Mouse (Mus musculus) left cerebral cortex, adult 8-10 months (tissue): ENCODE results near the gene Dus2. TPM values are rescaled to one million over a fixed set of nuclear protein-coding genes. Genes with fewer than 3 reads are reported as not detected.
"Not testable (repeated sequence)": the region's sequence is repeated elsewhere in the genome, so short reads cannot be mapped to it uniquely, and the experiment has no call there.

Experiments
- DNase-seq, 2 experiments: peaks; one replicate each; pipeline ENCODE4 v3.0.0; 2022; ENCODE audit warnings: low spot score in 2 of 2
- total RNA-seq, 4 experiments: library from RNA; stranded (reverse); gene quantifications; 2 replicates each; pipeline ENCODE4 v1.2.4; 2022

Dus2 gene
- total RNA-seq, 4 experiments from 2014 or later = 18.0 to 23.1 (median 20.5) TPM

- DNase-seq = no peak
Measured at GRCm38 (mm10) chr8:105988546-105988945, 2.6 kb upstream of the Dus2 start.

GRCm38 (mm10) chr8:105991546-105991945 is 409 bp downstream of the Dus2 start:
- no peak for DNase-seq

- DNase-seq = no peak
Measured at GRCm38 (mm10) chr8:105992499-105992898, 1.4 kb downstream of the Dus2 start.

- DNase-seq = no peak
Measured at GRCm38 (mm10) chr8:105993226-105993625, 2.1 kb downstream of the Dus2 start.

GRCm38 (mm10) chr8:105996359-105996758 is 5.2 kb downstream of the Dus2 start:
- no peak for DNase-seq

GRCm38 (mm10) chr8:105998971-105999370 is 7.8 kb downstream of the Dus2 start:
- DNase-seq = no peak

- DNase-seq = no peak
Measured at GRCm38 (mm10) chr8:106001908-106002307, 10.8 kb downstream of the Dus2 start.

GRCm38 (mm10) chr8:106004538-106005207 is 13.5 kb downstream of the Dus2 start:
- DNase-seq = no peak

GRCm38 (mm10) chr8:106005875-106006274 is 14.7 kb downstream of the Dus2 start, which contains the start of gene Dpep2nb:
Gene Dpep2nb, minus strand, starts transcription at chr8:106005975.
- DNase-seq = no peak

- no peak for DNase-seq
Measured at GRCm38 (mm10) chr8:106006413-106006812, 15.3 kb downstream of the Dus2 start.

GRCm38 (mm10) chr8:106007135-106007534 is 16.0 kb downstream of the Dus2 start:
- no peak for DNase-seq

GRCm38 (mm10) chr8:106007891-106008290 is 16.8 kb downstream of the Dus2 start:
- not testable (repeated sequence) for DNase-seq

GRCm38 (mm10) chr8:106010748-106011642 is 19.9 kb downstream of the Dus2 start:
- DNase-seq = peak; percentile 89 to 94

GRCm38 (mm10) chr8:106011643-106011986 is 20.5 kb downstream of the Dus2 start, which contains the start of gene Ddx28:
Gene Ddx28, minus strand, starts transcription at chr8:106011882.
- DNase-seq = no peak

- DNase-seq = not testable (repeated sequence)
Measured at GRCm38 (mm10) chr8:106012203-106012602, 21.1 kb downstream of the Dus2 start.

GRCm38 (mm10) chr8:106016284-106016683 is 25.1 kb downstream of the Dus2 start:
- DNase-seq = no peak

GRCm38 (mm10) chr8:106017130-106017529 is 26.0 kb downstream of the Dus2 start:
- DNase-seq = no peak

- no peak for DNase-seq
Measured at GRCm38 (mm10) chr8:106018039-106018438, 26.9 kb downstream of the Dus2 start.

- DNase-seq = peak; percentile 41 to 58
Measured at GRCm38 (mm10) chr8:106022483-106022882, 31.3 kb downstream of the Dus2 start.

- DNase-seq = no peak
Measured at GRCm38 (mm10) chr8:106038721-106039120, 47.6 kb downstream of the Dus2 start.

GRCm38 (mm10) chr8:106039605-106040004 is 48.5 kb downstream of the Dus2 start:
- DNase-seq = no peak

- no peak for DNase-seq
Measured at GRCm38 (mm10) chr8:106040218-106040617, 49.1 kb downstream of the Dus2 start.
